Mouse (Mus musculus): ENCODE data around the gene Mroh9.

DNA sequence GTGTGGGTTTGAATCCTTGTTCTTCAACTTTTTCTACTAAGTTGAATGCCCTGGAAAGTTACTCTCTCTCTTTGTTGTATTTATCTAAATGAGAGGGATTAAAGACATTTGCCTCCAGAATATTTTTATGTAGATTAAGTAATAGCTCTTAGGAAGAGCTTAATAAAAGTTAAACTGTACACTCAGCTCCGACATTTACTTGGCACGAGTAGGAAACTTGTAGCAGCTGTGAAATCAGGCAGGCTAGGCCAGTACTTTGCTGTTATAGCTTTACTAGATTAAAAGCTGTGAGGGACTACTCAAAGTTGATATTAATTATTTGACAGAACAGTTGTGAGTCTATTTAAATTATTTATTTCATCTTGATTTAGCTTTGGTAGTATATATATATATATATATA is 82.0 kb downstream of the Mroh9 start:
- TF ChIP-seq CTCF (IDR thresholded peaks at IDR 0.05; ENCODE audit: extremely low read depth, insufficient read depth, low read length) (no peak), POLR2A (IDR thresholded peaks at IDR 0.05; ENCODE audit: extremely low read depth, insufficient read depth, low read length) (no peak)

All from cortical plate, adult 2 months (tissue).